14 mouse cellular contexts compared by ENCODE assay signal in genomic region chr4:63435402-63435801, GRCm38 (mm10).
DNase-seq lines count a peak whose midpoint lies in the region.
"Had no signal": no experiment of that assay in that cellular context is flagged by ENCODE, and none has a peak within 500 bp of the region (broad histone marks: within the 10 kb centered on the region; RNA-seq: fewer than 3 reads in every experiment).

No protein-coding gene starts in this region.

- peak; percentile 19 for DNase-seq in embryo, embryonic 10.5 days (ENCODE audit: low spot score)
- DNase-seq in embryo, embryonic 9.5 days (ENCODE audit: extremely low spot score), result no peak
- peak; percentile 56 for DNase-seq in ZHBTc4 (ENCODE audit: low read depth, low spot score)
- peak; percentile 56 for DNase-seq in retina, postnatal 1 day
- DNase-seq in heart, adult 11 months, result no peak
- no peak for DNase-seq in kidney, postnatal 10 days
- DNase-seq: adrenal gland, postnatal 10 days; adrenal gland, postnatal 36 days; B cell, adult 2 months; cerebellum, adult 11 months; gastrocnemius, postnatal 25 days; heart, adult 2 months; heart, postnatal 14 days; heart, postnatal 4 days had no signal

Comparison
In these comparisons a context has a peak if more than half of its experiments do, and no peak if none do; other contexts are left out.
1. DNase-seq: peak in embryo, embryonic 10.5 days (single experiment), ZHBTc4 (single experiment) and retina, postnatal 1 day (single experiment); none in embryo, embryonic 9.5 days (single experiment), heart, adult 11 months (single experiment) and kidney, postnatal 10 days (single experiment).